Mouse (Mus musculus): ENCODE measurements at regions not wholly inside any gene's neighbourhood (a gene's known extent, or its start where the extent isn't known, plus 50 kb on each side); places are given as distances from the start of the nearest gene placed in this dataset.
A peak's percentile ranks its signal among the peaks of the same experiment; 100 is the strongest.

DNA sequence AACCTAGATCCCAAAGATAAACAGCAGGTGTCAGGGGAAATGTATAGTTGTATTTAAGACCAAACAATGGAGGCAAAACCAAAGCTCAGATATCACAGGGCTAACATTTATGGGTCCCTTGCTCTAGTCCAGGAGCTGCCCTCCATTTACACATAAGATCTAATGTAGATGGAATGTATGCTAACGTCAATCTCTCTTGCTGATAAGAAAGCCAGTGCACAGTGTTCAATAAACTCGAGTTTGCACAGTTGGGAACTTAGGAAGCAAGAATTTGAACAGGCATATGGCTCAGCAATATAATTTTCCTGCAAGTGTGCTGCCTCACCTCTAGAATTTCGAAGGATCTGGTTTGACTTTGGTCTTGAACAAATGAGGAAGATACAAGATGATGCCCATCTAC is 620.9 kb upstream of the Tenm4 start:
- DNase-seq (ENCODE audit: low spot score) = no peak

DNA sequence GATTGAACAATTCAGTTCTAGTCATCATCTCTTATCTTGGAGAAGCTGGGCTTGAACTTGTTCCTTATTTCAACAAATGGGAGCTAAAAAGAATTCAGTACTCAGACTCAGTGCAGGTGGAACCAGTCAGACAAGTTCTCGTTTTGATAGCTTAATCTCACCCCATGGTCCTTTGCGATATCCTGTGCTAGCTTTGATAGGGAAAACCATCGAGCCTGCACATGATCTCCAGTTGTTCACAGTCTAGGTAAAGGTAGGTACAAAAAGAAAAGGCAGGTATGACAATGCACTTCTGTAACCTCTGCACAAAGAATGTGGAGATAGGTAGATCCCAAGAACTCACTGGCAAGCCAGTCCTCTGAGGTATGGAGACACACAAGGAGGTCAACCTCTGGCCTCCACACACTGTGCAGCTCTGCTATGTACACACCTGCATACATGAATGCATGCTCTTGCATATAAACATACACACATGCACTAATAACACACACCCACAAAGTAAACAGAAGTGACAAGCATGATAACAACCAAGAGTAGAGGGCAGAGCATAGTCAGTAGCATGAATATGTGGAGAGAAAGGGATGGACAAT is 619.2 kb upstream of the Tenm4 start:
- Histone ChIP-seq H3K9me3 (replicated peaks; ENCODE audit: control insufficient read depth, low read length) (no peaks in the 10 kb centered on the region), H3K4me3 (ENCODE audit: low read depth, low read length) (no peak overlapping the region), H3K27ac (ENCODE audit: low read depth, low read length) (no peak overlapping the region), H3K4me2 (ENCODE audit: low read length) (no peak overlapping the region), H3K4me1 (ENCODE audit: control insufficient read depth, insufficient read depth, low read length) (no peaks in the 10 kb centered on the region), H3K36me3 (ENCODE audit: control insufficient read depth, insufficient read depth, low read length) (no peaks in the 10 kb centered on the region), H3K9ac (ENCODE audit: low read length) (no peak overlapping the region), H3K27me3 (replicated peaks; ENCODE audit: control insufficient read depth, insufficient read depth, low read length) (no peaks in the 10 kb centered on the region)
- no peak for DNase-seq (ENCODE audit: low spot score)
- WGBS = 92% methylated on average over 3 of the region's 3 CpGs
- ATAC-seq = no peak

More for the DNA sequence above, 620.9 kb upstream of the Tenm4 start:
- H3K27me3 ChIP-seq (replicated peaks; ENCODE audit: control insufficient read depth, insufficient read depth, low read length) = no peaks in the 10 kb centered on the region
- no peak overlapping the region for H3K9ac ChIP-seq (ENCODE audit: low read length)
- no peaks in the 10 kb centered on the region for H3K4me1 ChIP-seq (ENCODE audit: control insufficient read depth, insufficient read depth, low read length)
- no peak for ATAC-seq
- no peak overlapping the region for H3K4me3 ChIP-seq (ENCODE audit: low read depth, low read length)
- H3K4me2 ChIP-seq (ENCODE audit: low read length) = no peak overlapping the region
- H3K9me3 ChIP-seq (replicated peaks; ENCODE audit: control insufficient read depth, low read length) = no peaks in the 10 kb centered on the region
- no peaks in the 10 kb centered on the region for H3K36me3 ChIP-seq (ENCODE audit: control insufficient read depth, insufficient read depth, low read length)
- WGBS = 79% methylated on average over 3 of the region's 3 CpGs
- H3K27ac ChIP-seq (ENCODE audit: low read depth, low read length) = no peak overlapping the region

DNA sequence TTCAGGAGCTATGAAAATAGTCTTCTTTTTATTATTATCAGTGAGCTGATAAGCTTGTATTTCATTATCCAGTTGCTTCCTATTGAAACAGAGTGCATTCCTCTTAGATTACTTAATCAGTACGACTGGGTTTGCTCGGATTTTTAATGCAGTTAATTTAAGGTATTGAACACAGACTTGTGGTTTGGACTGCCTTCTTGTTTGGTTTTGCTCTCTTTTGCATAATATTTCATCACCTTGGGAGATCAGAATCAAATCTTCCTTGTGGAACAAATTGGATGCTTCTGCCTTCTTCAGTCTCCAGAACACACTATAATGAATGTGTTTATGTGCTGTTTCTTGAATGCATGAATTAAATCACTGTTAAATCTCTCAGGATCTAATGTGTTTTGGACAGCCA is 612.5 kb upstream of the Tenm4 start:
- Histone ChIP-seq H3K27me3 (replicated peaks; ENCODE audit: control insufficient read depth, insufficient read depth, low read length) (no peaks in the 10 kb centered on the region), H3K36me3 (ENCODE audit: control insufficient read depth, insufficient read depth, low read length) (no peaks in the 10 kb centered on the region), H3K27ac (ENCODE audit: low read depth, low read length) (no peak overlapping the region), H3K4me3 (ENCODE audit: low read depth, low read length) (no peak overlapping the region), H3K9ac (ENCODE audit: low read length) (no peak overlapping the region), H3K9me3 (replicated peaks; ENCODE audit: control insufficient read depth, low read length) (no peaks in the 10 kb centered on the region), H3K4me2 (ENCODE audit: low read length) (no peak overlapping the region), H3K4me1 (ENCODE audit: control insufficient read depth, insufficient read depth, low read length) (no peaks in the 10 kb centered on the region)
- DNase-seq (ENCODE audit: low spot score) = no peak
- ATAC-seq = no peak
- 50% methylated on average over 2 of the region's 2 CpGs for WGBS

DNA sequence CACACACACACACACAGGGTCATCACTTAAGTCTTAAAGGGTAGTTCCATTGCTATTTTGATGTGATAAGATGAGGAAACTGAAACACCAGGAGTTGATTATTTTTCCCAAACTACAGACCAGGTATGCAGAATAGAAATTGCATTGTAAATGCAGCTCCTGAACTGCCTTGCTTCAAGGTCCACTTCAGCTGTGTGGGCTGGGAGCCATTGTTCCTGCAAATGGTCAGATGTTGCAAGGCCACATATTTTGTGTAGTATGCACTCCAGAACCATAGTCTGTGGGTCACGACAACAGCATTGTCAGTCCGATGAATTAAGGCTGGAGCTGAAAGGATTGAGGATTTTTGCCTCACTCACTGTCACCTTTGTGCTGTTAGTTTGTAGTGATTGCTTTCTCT is 592.4 kb upstream of the Tenm4 start:
- no peak overlapping the region for H3K4me3 ChIP-seq (ENCODE audit: low read depth, low read length)
- H3K27me3 ChIP-seq (replicated peaks; ENCODE audit: control insufficient read depth, insufficient read depth, low read length) = no peaks in the 10 kb centered on the region
- no peaks in the 10 kb centered on the region for H3K9me3 ChIP-seq (replicated peaks; ENCODE audit: control insufficient read depth, low read length)
- H3K36me3 ChIP-seq (ENCODE audit: control insufficient read depth, insufficient read depth, low read length) = no peaks in the 10 kb centered on the region
- no peak for DNase-seq (ENCODE audit: low spot score)
- H3K27ac ChIP-seq (ENCODE audit: low read depth, low read length) = no peak overlapping the region
- no peak overlapping the region for H3K9ac ChIP-seq (ENCODE audit: low read length)
- no peaks in the 10 kb centered on the region for H3K4me1 ChIP-seq (ENCODE audit: control insufficient read depth, insufficient read depth, low read length)
- 81% methylated on average over 2 of the region's 2 CpGs for WGBS
- ATAC-seq = no peak
- no peak overlapping the region for H3K4me2 ChIP-seq (ENCODE audit: low read length)

DNA sequence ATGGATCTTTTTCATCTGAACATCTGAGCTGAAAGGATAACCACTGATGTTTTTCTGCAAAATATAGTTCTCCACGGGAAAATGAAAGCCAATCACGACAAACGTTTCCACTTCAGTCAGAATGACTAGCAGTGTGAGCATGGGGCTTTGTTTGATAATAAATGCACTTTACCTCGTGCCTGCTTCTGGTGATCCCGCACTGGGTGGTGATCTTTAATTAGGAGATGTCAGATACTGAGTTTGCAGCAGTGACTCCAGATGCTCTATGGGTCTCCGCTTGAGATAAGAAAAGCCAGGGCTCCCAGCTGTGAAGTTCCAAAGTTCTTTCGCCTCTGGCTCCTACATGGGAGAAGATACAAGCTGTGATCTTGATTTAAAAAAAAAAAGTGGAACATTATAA is 589.7 kb upstream of the Tenm4 start:
- Histone ChIP-seq H3K9ac (ENCODE audit: low read length) (no peak overlapping the region), H3K27me3 (replicated peaks; ENCODE audit: control insufficient read depth, insufficient read depth, low read length) (no peaks in the 10 kb centered on the region)
- WGBS = 57% methylated on average over 7 of the region's 7 CpGs

DNA sequence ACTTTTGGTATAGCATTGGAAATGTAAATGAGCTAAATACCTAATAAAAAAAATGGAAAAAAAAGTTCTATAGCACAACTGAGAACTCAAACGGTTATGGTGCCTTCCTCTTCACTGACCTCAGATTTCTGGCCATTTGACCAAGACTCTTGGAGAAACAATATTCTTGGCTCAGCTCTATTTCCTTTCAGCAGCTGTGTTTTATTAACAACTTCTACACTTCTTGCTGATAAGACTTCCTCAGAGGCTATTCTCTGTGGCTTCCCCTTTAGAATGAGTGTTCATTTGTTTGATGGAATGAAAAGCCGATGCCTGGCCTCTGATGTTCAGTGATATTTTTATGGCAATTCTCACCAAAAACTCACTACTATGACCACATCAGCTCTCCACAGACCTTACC is 572.7 kb upstream of the Tenm4 start:
- WGBS = 82% methylated on average over 2 of the region's 2 CpGs
- Histone ChIP-seq H3K36me3 (ENCODE audit: control insufficient read depth, insufficient read depth, low read length) (no peaks in the 10 kb centered on the region), H3K27ac (ENCODE audit: low read depth, low read length) (no peak overlapping the region), H3K4me1 (ENCODE audit: control insufficient read depth, insufficient read depth, low read length) (no peaks in the 10 kb centered on the region), H3K9ac (ENCODE audit: low read length) (no peak overlapping the region), H3K4me3 (ENCODE audit: low read depth, low read length) (no peak overlapping the region), H3K9me3 (replicated peaks; ENCODE audit: control insufficient read depth, low read length) (no peaks in the 10 kb centered on the region), H3K27me3 (replicated peaks; ENCODE audit: control insufficient read depth, insufficient read depth, low read length) (no peaks in the 10 kb centered on the region), H3K4me2 (ENCODE audit: low read length) (no peak overlapping the region)
- no peak for ATAC-seq
- no peak for DNase-seq (ENCODE audit: low spot score)

More for the DNA sequence above, 589.7 kb upstream of the Tenm4 start:
- Histone ChIP-seq H3K9me3 (replicated peaks; ENCODE audit: control insufficient read depth, low read length) (no peaks in the 10 kb centered on the region), H3K27ac (ENCODE audit: low read depth, low read length) (no peak overlapping the region), H3K4me3 (ENCODE audit: low read depth, low read length) (no peak overlapping the region), H3K36me3 (ENCODE audit: control insufficient read depth, insufficient read depth, low read length) (no peaks in the 10 kb centered on the region), H3K4me2 (ENCODE audit: low read length) (no peak overlapping the region), H3K4me1 (ENCODE audit: control insufficient read depth, insufficient read depth, low read length) (no peaks in the 10 kb centered on the region)
- peak; percentile 62 for DNase-seq (ENCODE audit: low spot score)
- ATAC-seq = peak; percentile 66

DNA sequence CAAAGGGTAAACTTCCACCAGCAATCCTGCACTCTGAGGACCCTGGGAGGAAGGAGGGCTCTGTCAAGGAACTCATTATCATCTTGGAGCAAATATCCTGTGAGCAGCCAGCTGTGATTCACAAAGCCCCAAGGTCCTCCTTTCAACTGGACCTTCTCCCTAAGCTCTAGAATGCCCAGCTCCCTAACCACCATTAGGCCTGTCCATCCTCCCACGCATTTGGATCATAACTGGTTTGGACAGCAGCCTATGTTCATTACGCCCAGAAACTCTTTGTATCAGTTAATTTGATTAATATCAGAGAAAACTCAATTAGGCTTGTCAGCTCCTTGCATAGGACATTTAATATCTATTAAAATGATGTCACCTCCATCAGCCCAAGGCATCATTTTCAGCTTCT is 557.3 kb upstream of the Tenm4 start:
- DNase-seq (ENCODE audit: low spot score) = no peak
- H3K27me3 ChIP-seq (replicated peaks; ENCODE audit: control insufficient read depth, insufficient read depth, low read length) = no peaks in the 10 kb centered on the region
- no peak overlapping the region for H3K27ac ChIP-seq (ENCODE audit: low read depth, low read length)
- ATAC-seq = no peak
- H3K4me1 ChIP-seq (ENCODE audit: control insufficient read depth, insufficient read depth, low read length) = no peaks in the 10 kb centered on the region
- 61% methylated on average over 2 of the region's 2 CpGs for whole genome bisulfite sequencing
- H3K9ac ChIP-seq (ENCODE audit: low read length) = no peak overlapping the region
- no peaks in the 10 kb centered on the region for H3K36me3 ChIP-seq (ENCODE audit: control insufficient read depth, insufficient read depth, low read length)
- no peak overlapping the region for H3K4me2 ChIP-seq (ENCODE audit: low read length)
- no peaks in the 10 kb centered on the region for H3K9me3 ChIP-seq (replicated peaks; ENCODE audit: control insufficient read depth, low read length)
- H3K4me3 ChIP-seq (ENCODE audit: low read depth, low read length) = no peak overlapping the region

DNA sequence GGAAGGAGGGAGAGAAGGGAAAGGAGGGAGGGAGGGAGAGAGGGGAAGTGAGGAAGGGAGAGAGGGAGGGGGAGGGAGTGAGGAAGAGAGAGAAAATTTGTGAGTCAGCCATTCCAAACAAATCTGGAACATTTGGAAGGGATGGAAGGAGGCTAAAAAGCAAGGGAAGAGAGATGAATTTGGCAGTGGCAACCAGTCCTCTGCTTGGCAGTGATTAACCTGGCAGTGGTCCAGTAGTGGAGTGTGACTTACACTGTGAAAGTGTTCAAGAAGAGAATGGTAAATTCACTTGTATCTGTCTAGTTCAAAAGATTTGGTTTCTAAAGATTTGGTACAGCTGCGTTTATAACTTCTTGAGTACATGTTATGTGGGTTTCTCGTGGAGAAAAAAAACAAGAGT is 553.7 kb upstream of the Tenm4 start:
- WGBS = 45% methylated on average over 2 of the region's 2 CpGs
- Histone ChIP-seq H3K4me2 (ENCODE audit: low read length) (no peak overlapping the region), H3K9ac (ENCODE audit: low read length) (no peak overlapping the region), H3K27ac (ENCODE audit: low read depth, low read length) (no peak overlapping the region), H3K4me1 (ENCODE audit: control insufficient read depth, insufficient read depth, low read length) (no peaks in the 10 kb centered on the region), H3K27me3 (replicated peaks; ENCODE audit: control insufficient read depth, insufficient read depth, low read length) (no peaks in the 10 kb centered on the region), H3K9me3 (replicated peaks; ENCODE audit: control insufficient read depth, low read length) (no peaks in the 10 kb centered on the region), H3K36me3 (ENCODE audit: control insufficient read depth, insufficient read depth, low read length) (no peaks in the 10 kb centered on the region), H3K4me3 (ENCODE audit: low read depth, low read length) (no peak overlapping the region)
- peak; percentile 95; the same call in 1 of the 2 replicates for ATAC-seq
- peak; percentile 90 for DNase-seq (ENCODE audit: low spot score)

DNA sequence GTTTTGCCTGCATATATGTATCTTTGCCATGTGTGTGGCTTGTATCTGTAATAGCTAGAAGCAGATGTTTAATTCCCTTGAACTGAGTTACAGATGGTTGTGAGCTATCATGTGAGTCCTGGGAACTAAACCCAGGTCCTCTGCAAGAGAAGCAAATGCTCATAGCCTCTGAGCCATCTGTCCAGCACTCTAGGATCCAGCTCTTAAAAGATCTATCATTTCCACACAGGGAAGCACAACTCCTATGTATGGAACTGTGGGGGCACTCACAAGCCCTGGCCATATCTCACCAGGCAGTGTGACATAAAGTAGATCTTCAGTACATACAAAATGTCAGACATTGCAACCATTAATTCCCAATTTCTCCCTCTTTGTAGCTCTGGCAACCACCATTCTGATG is 552.9 kb upstream of the Tenm4 start:
- ATAC-seq (no peak), DNase-seq (ENCODE audit: low spot score) (peak; percentile 3)
- Histone ChIP-seq H3K4me1 (ENCODE audit: control insufficient read depth, insufficient read depth, low read length) (no peaks in the 10 kb centered on the region), H3K36me3 (ENCODE audit: control insufficient read depth, insufficient read depth, low read length) (no peaks in the 10 kb centered on the region), H3K4me2 (ENCODE audit: low read length) (no peak overlapping the region), H3K27ac (ENCODE audit: low read depth, low read length) (no peak overlapping the region), H3K9me3 (replicated peaks; ENCODE audit: control insufficient read depth, low read length) (no peaks in the 10 kb centered on the region), H3K27me3 (replicated peaks; ENCODE audit: control insufficient read depth, insufficient read depth, low read length) (no peaks in the 10 kb centered on the region), H3K9ac (ENCODE audit: low read length) (no peak overlapping the region), H3K4me3 (ENCODE audit: low read depth, low read length) (no peak overlapping the region)

Data from forebrain, embryonic 14.5 days (tissue).